Mouse (Mus musculus) lung, embryonic 14.5 days (tissue): Measurements from ENCODE around the gene Tnn. TPM values are rescaled to one million over a fixed set of nuclear protein-coding genes. Genes with fewer than 3 reads are reported as not detected.
A peak's percentile ranks its signal among the peaks of the same experiment; 100 is the strongest.

Experiments
- ATAC-seq: fragments of 200-750 bp; cut with Nextera tagmentation; 2 replicates; pipeline ENCODE4 v1.8.0; 2017; ENCODE audit warnings: mild to moderate bottlenecking, moderate TSS enrichment, moderate library complexity; ENCODE audit not compliant: insufficient read depth
- DNase-seq: peaks from one replicate; pipeline ENCODE4 v3.0.0-alpha.2; 2015
- H3K27ac ChIP-seq: fragments of 300-500 bp; sonication (generic); 2 replicates; pipeline ENCODE4 v1.5.1; 2014; ENCODE audit warnings: low read depth, mild to moderate bottlenecking, moderate library complexity
- H3K27me3 ChIP-seq: fragments of 300-500 bp; sonication (generic); 2 replicates; pipeline ENCODE4 v1.6.1; 2014; ENCODE audit warnings: low read length, control low read depth; ENCODE audit not compliant: insufficient read depth
- H3K36me3 ChIP-seq: fragments of 300-500 bp; sonication (generic); 2 replicates; pipeline ENCODE4 v1.6.1; 2014; ENCODE audit warnings: control low read depth; ENCODE audit not compliant: insufficient read depth
- H3K4me1 ChIP-seq: fragments of 300-500 bp; sonication (generic); 2 replicates; pipeline ENCODE4 v1.6.1; 2014; ENCODE audit warnings: antibody characterized with exemption, control low read depth; ENCODE audit not compliant: insufficient read depth
- H3K4me2 ChIP-seq: fragments of 300-500 bp; sonication (generic); 2 replicates; pipeline ENCODE4 v1.6.1; 2014; ENCODE audit warnings: mild to moderate bottlenecking
- H3K4me3 ChIP-seq: fragments of 300-500 bp; sonication (generic); 2 replicates; pipeline ENCODE4 v1.5.1; 2014; ENCODE audit warnings: low read depth, low read length
- H3K9ac ChIP-seq: fragments of 300-500 bp; sonication (generic); 2 replicates; pipeline ENCODE4 v1.6.1; 2014
- H3K9me3 ChIP-seq: fragments of 300-500 bp; sonication (generic); 2 replicates; pipeline ENCODE4 v1.6.1; 2016; ENCODE audit warnings: low read depth, low read length, control low read depth
- CTCF ChIP-seq: IDR thresholded peaks from 2 replicates; pipeline ENCODE4 v1.5.1; 2016; ENCODE audit warnings: antibody characterized with exemption, low read depth
- WGBS: fragments of 180-500 bp; shearing (Covaris S2); extraction: QIAGEN DNeasy Blood & Tissue Kit; methylation state at CpG from one replicate; pipeline ENCODE4 v1.1.7; 2014; 5-methylcytosine and 5-hydroxymethylcytosine counted together
- polyA plus RNA-seq: library from polyadenylated mRNA; unstranded; fragments of >200 nt; fragmentation: Nextera tagmentation; extraction: Ambion mirVana; gene quantifications from 2 replicates; pipeline ENCODE4 v1.2.1, GENCODE M21; 2014

The Tnn gene
- polyA plus RNA-seq, 1 experiment from 2014 or later = 0.46 TPM

DNA sequence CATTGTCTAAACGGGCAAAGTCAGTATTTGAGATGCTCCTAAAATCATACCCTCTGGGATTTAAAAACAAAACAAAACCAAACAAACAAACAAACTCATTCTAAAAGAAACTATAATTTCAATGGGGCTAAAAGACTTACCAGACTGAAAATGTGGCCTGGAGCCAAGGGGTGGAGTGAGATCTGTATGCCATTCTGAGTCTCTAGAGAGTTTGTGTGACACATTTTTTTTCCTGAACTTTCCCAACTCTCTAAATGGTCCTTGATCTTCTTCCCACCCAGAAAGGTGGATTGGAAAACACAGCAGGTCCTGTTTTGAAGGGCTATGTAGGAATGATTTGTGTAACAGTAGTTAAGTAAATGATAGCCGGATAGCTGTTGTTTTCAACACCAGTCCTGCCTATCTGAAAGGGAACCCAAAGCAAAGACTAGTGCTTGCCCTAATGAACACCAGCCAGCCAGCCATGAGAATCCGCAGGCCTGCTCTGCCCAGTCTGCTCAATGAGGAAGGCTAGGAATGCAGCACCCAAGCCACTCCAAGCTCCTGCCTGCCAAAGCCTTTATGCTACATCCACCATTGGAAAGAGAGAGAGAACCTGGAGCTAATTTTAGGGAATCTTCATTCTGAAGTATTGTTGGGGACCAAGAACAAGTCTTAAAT lies 108.2 kb downstream of the Tnn start:
- Histone ChIP-seq H3K9ac (peak overlapping the region; percentile 66), H3K36me3 (no peaks in the 10 kb centered on the region), H3K4me1 (peaks cover 10% of the 10 kb centered on the region), H3K9me3 (no peaks in the 10 kb centered on the region), H3K27me3 (no peaks in the 10 kb centered on the region), H3K4me3 (peak overlapping the region; percentile 51), H3K27ac (peak overlapping the region; percentile 62; the same call in 1 of the 2 replicates), H3K4me2 (peak overlapping the region; percentile 79)
- TF ChIP-seq CTCF = no peak
- ATAC-seq (no peak), DNase-seq (peak; percentile 47)
- WGBS = 54% methylated on average over 3 of the region's 3 CpGs

DNA sequence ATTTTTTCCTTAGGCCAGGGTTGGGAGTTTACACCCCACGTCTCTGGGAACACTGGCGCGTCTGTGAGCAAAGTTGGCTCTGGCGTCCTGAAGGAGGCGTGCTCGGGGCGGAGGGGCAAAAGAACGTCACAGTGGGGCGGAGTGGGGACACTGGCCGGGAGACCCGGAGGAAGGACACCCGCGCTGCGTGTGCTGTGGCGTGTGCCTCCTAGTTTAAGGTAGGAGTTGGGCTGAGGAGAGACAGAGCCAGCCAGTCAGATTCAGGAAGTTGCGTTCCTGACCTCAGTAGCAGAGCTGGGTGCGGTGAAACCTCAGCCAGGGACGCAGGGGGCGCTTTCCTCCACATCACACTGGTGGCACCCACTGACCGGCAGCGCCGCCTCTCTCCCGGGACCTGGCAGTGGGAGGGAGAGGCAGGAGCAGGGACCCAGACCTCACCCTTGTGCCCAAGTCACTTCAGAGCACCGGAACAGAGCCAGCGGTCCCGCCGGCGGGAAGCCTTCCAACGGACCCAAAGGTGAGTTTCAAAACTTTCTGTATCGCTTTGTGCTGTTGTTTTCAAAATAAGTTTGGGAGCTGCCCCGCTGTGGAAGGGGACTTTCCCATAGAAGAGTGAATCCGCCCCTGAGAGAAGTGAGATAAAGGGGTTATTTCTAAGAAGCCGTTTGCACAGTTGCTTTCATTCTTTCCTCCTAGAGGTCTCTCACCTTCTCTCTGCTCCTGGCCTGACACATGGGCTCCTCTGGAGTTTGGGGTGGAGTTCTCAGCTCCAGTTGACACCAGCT lies 109.0 kb downstream of the Tnn start, which contains the start of gene 4930523C07Rik:
4930523C07Rik (plus strand) TSS at position 146 of the 785 bp plus-strand sequence.
- peak; percentile 75 for TF ChIP-seq CTCF
- Histone ChIP-seq H3K9me3 (no peaks in the 10 kb centered on the region), H3K4me2 (peak within 1 kb of the TSS; percentile 79), H3K27ac (peak within 1 kb of the TSS; percentile 62; the same call in 1 of the 2 replicates), H3K4me1 (peaks cover 13% of the 10 kb centered on the region), H3K27me3 (no peaks in the 10 kb centered on the region), H3K36me3 (no peaks in the 10 kb centered on the region), H3K9ac (peak within 1 kb of the TSS; percentile 66), H3K4me3 (peak within 1 kb of the TSS; percentile 51)
- peak; percentile 81 for DNase-seq
- WGBS = under 1% methylated on average over 32 of the region's 33 CpGs
- peak; percentile 80 for ATAC-seq

DNA sequence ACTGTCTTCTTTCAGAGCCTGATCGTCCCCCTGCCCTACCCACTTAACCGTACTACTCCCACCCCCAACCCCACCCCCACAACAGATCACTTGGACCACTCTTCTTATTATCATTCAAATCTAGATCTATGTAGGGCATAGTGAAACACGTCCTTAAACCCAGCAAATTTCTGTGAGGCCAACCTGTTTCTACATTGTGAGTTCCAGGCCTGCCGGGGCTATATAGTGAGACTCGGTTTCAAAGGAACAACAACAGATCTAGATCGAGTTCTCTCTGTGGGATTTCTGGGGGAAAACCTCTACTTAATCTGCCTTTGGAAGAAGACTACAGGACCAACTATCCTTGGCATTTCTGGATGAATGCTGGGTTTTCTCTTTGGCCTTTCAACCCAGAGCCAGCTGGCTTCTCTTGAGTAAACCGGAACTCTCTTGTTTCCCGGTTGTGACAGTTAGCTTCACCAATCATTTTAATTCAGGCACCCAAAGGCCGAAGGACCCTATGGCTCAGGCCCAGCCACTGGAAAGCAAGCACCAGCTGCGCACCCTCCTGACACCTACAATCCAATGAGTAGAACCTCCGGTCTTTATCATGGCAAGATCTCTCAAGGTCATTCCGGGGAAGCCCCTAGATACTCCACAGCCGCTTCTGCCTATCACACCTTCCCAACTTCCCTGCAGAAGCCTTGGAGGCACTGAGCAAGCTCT lies 110.0 kb downstream of the Tnn start:
- DNase-seq (no peak), ATAC-seq (peak; percentile 19; the same call in 1 of the 2 replicates)
- Histone ChIP-seq H3K9ac (no peak overlapping the region), H3K36me3 (no peaks in the 10 kb centered on the region), H3K4me1 (peaks cover 11% of the 10 kb centered on the region), H3K4me2 (peak overlapping the region; percentile 79), H3K27me3 (no peaks in the 10 kb centered on the region), H3K9me3 (no peaks in the 10 kb centered on the region), H3K27ac (no peak overlapping the region; the same call in 1 of the 2 replicates), H3K4me3 (peak overlapping the region; percentile 51; the same call in 1 of the 2 replicates)
- 75% methylated on average over 13 of the region's 13 CpGs for WGBS
- no peak for TF ChIP-seq CTCF

DNA sequence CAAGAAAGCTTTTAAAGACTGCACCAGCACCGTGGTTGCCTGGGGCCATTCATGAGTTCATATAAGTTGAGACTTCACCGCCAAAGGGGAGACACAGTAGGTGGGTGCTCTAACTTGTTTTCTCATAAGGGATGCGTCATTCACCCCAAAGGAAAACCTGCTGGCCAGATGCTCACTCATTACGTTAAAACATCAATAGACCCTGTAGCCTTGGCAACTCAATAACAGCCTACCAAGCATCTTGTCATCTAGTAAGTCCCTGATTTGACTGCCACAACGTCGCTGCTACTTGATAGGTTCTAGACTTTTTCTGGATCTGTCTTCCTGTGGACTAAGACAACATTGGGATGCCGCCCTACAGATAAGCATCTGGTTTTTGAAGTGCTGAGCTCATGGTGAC lies 111.0 kb downstream of the Tnn start:
- no peaks in the 10 kb centered on the region for H3K36me3 ChIP-seq
- DNase-seq (no peak), ATAC-seq (no peak)
- no peak overlapping the region for H3K27ac ChIP-seq
- no peak for TF ChIP-seq CTCF
- H3K27me3 ChIP-seq = no peaks in the 10 kb centered on the region
- no peak overlapping the region for H3K4me2 ChIP-seq
- peaks cover 13% of the 10 kb centered on the region for H3K4me1 ChIP-seq
- H3K9me3 ChIP-seq = no peaks in the 10 kb centered on the region
- 80% methylated on average over 7 of the region's 7 CpGs for WGBS
- no peak overlapping the region for H3K9ac ChIP-seq
- no peak overlapping the region for H3K4me3 ChIP-seq

DNA sequence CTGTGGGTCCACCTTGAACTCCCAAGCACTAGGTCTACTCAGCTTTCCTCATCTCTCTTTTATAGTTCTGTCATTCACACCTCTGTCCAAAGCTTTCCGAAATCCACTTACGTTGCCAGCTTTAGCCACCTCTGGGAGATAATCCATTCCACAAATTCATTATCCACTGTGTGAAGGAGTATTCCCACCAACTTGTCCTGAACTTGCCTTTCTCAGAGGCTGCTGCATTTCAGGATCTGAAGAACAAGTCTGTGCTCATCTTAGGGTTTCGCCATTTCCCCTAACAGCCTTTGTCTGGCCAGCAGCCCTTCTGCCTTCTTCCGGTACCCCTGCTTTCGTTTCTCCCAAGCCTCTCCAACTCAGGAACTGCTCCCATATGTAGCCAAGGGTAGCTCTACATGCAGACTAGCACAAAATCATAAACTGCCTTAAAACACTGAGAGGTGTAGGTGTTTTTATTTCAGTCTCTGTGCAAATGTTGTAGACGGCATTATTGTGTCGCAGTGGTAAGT lies 112.1 kb downstream of the Tnn start:
- H3K4me3 ChIP-seq = no peak overlapping the region
- no peak overlapping the region for H3K27ac ChIP-seq
- no peaks in the 10 kb centered on the region for H3K9me3 ChIP-seq
- H3K4me2 ChIP-seq = no peak overlapping the region
- H3K9ac ChIP-seq = no peak overlapping the region
- 90% methylated on average over 7 of the region's 7 CpGs for WGBS
- no peak for ATAC-seq
- H3K27me3 ChIP-seq = no peaks in the 10 kb centered on the region
- H3K4me1 ChIP-seq = peaks cover 14% of the 10 kb centered on the region
- H3K36me3 ChIP-seq = no peaks in the 10 kb centered on the region
- DNase-seq = no peak
- no peak for TF ChIP-seq CTCF

DNA sequence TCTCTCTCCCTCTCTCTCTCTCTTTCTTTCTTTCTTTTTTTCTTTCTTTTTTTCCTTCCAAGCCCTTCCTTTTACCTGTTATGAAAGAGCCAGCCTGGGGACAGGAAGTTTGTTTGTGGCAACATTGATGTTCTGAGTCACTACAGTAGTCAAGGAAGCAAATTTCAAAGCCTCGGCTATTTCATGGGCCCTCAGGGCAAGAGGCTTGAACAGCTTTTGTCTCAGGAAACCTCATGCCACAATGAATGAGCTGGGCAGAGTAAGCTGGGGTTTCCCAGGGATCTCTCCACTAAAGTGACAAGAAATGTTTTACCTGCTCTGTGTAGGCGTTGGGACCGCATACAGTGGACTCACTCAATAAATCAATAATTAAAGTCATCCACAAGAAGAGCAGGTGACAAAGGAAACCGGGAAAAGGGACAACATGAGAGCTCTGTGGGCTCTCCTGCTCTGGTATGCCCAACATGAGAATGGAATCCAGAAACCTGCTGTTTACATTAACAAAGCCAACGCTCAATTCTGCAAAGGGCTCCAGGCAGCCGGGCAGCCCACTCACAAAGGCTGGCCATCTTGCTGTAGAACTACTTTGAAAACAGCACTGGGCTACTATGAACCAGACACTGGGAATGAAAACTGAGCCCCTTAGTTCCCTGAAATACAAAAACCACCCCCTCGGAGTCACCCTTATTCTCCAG lies 113.3 kb downstream of the Tnn start:
- Histone ChIP-seq H3K9ac (no peak overlapping the region), H3K9me3 (no peaks in the 10 kb centered on the region), H3K36me3 (no peaks in the 10 kb centered on the region), H3K4me1 (peaks cover 14% of the 10 kb centered on the region), H3K4me2 (no peak overlapping the region), H3K27me3 (no peaks in the 10 kb centered on the region), H3K27ac (peak overlapping the region; percentile 40; the same call in 1 of the 2 replicates), H3K4me3 (no peak overlapping the region)
- ATAC-seq (no peak), DNase-seq (peak; percentile 27)
- WGBS = 52% methylated on average over 7 of the region's 7 CpGs
- no peak for TF ChIP-seq CTCF
